Mouse (Mus musculus) heart, adult 2 months (tissue): ENCODE data around the gene Echdc1. TPM values are rescaled to one million over a fixed set of nuclear protein-coding genes. Genes with fewer than 3 reads are reported as not detected.

Source experiments
- DNase-seq, 2 experiments: peaks; one replicate each; pipeline ENCODE4 v3.0.0; 2021
- H3K27ac ChIP-seq: fragments of 200-600 bp; 2 replicates; pipeline ENCODE4 v1.8.1; 2022
- H3K27me3 ChIP-seq: fragments of 200-500 bp; 2 replicates; pipeline ENCODE4 v1.6.1; 2012; ENCODE audit warnings: mild to moderate bottlenecking, low read length, inconsistent platforms, mixed read lengths; ENCODE audit not compliant: control insufficient read depth, insufficient read depth
- H3K36me3 ChIP-seq: fragments of 200-500 bp; 2 replicates; pipeline ENCODE4 v1.6.1; 2012; ENCODE audit warnings: low read length, inconsistent platforms; ENCODE audit not compliant: control insufficient read depth, insufficient read depth
- H3K4me1 ChIP-seq: fragments of 200-500 bp; 2 replicates; pipeline ENCODE4 v1.6.1; 2011; ENCODE audit warnings: low read length; ENCODE audit not compliant: control insufficient read depth, insufficient read depth
- H3K4me3 ChIP-seq: fragments of 200-600 bp; 2 replicates; pipeline ENCODE4 v1.8.1; 2022
- H3K79me2 ChIP-seq: fragments of 200-500 bp; replicated peaks from 2 replicates; pipeline ENCODE4 v1.6.1; 2012; ENCODE audit warnings: mild to moderate bottlenecking, inconsistent platforms, low read length, moderate library complexity, mixed read lengths; ENCODE audit not compliant: control insufficient read depth, insufficient read depth
- H3K9ac ChIP-seq: fragments of 200-500 bp; 2 replicates; pipeline ENCODE4 v1.6.1; 2012; ENCODE audit warnings: low read depth, mild to moderate bottlenecking, control low read depth, inconsistent platforms, low read length, mixed read lengths
- CTCF ChIP-seq: fragments of 200-600 bp; IDR thresholded peaks from 2 replicates; pipeline ENCODE4 v1.8.1; 2022; ENCODE audit warnings: antibody characterized with exemption, mild to moderate bottlenecking, moderate library complexity
- EP300 ChIP-seq: fragments of 200-500 bp; IDR thresholded peaks from 2 replicates; pipeline ENCODE4 v1.6.1; 2011; ENCODE audit warnings: low read depth, low read length, control low read depth; ENCODE audit not compliant: insufficient read depth
- POLR2A ChIP-seq: fragments of 200-500 bp; IDR thresholded peaks from 2 replicates; pipeline ENCODE4 v1.6.1; 2011; ENCODE audit warnings: mild to moderate bottlenecking, low read depth, low read length, control low read depth; ENCODE audit not compliant: insufficient read depth
- WGBS: fragments of 180-500 bp; shearing (Covaris S2); methylation state at CpG from one replicate; pipeline ENCODE4 v1.1.7; 2018; 5-methylcytosine and 5-hydroxymethylcytosine counted together
- intact Hi-C: fragments of 180-260 bp; cut with DNase I; formaldehyde crosslinking; loops from one replicate; pipeline ENCODE4 v1.15.1; 2025
- long read RNA-seq: library from polyadenylated mRNA; stranded (forward); transcript quantifications from one replicate; pipeline ENCODE4 v2.0.0, GENCODE M21; 2021
- polyA plus RNA-seq: library from polyadenylated mRNA; depleted of rRNA; stranded (reverse); fragments of >200 nt; gene quantifications from 2 replicates; pipeline ENCODE4 v1.2.3, GENCODE M21; 2012; rRNA removed
- total RNA-seq, 2 experiments: library from RNA; stranded (reverse); gene quantifications; 2 replicates each; pipeline ENCODE4 v1.2.3; 2021

Gene Echdc1
- total RNA-seq (10 to 100 TPM; 36.2 to 40.2 TPM), polyA plus RNA-seq (9.7 and 16.6 TPM in 2 replicates)
- long read RNA-seq, transcript Echdc1-202 (6 exons, 1,845 nt), result major isoform, 25 of 39 reads
- long read RNA-seq, transcript Echdc1-201 (6 exons, 3,856 nt), result minor isoform, 7 of 39 reads
- long read RNA-seq, partial matches to known transcripts, result 1 of 39 reads
- long read RNA-seq, other reads (novel, unspliced or antisense), result 5 of 39 reads

GRCm38 (mm10) chr10:29313064-29313638, at the start of gene Echdc1:
Gene Echdc1, plus strand, starts transcription at chr10:29313166.
- Histone ChIP-seq H3K4me1 (peaks cover 1% of the 10 kb centered on the region), H3K27ac (peak within 1 kb of the TSS; percentile 96), H3K27me3 (no peaks in the 10 kb centered on the region), H3K9ac (peak within 1 kb of the TSS; percentile 95), H3K4me3 (peak within 1 kb of the TSS; percentile 70), H3K79me2 (no peaks in the 10 kb centered on the region), H3K36me3 (no peaks in the 10 kb centered on the region)
- intact Hi-C loops, result loop anchor here (1.0 kb wide), 1 partner anchor 49 kb away; the partner anchor contains the start of gene Rnf146
- DNase-seq, result peak; percentile 87 to 91
- WGBS, result under 1% methylated on average over 49 of the region's 49 CpGs
- TF ChIP-seq EP300 (peak; percentile 20; the same call in 1 of the 2 replicates), CTCF (peak; percentile 96), POLR2A (peak; percentile 43; the same call in 1 of the 2 replicates)

GRCm38 (mm10) chr10:29281736-29282135, 31.2 kb upstream of the Echdc1 start:
- 55% methylated on average over 1 of the region's 1 CpGs for WGBS

GRCm38 (mm10) chr10:29285757-29286156, 27.2 kb upstream of the Echdc1 start:
- TF ChIP-seq CTCF, result no peak
- TF ChIP-seq POLR2A, result no peak
- no peak for TF ChIP-seq EP300
- intact Hi-C loops, result no loop called here
- 94% methylated on average over 1 of the region's 1 CpGs for WGBS
- DNase-seq, result no peak
- H3K4me1 ChIP-seq, result no peaks in the 10 kb centered on the region
- no peak overlapping the region for H3K27ac ChIP-seq
- no peaks in the 10 kb centered on the region for H3K27me3 ChIP-seq
- no peaks in the 10 kb centered on the region for H3K79me2 ChIP-seq
- H3K36me3 ChIP-seq, result no peaks in the 10 kb centered on the region
- H3K4me3 ChIP-seq, result no peak overlapping the region
- H3K9ac ChIP-seq, result no peak overlapping the region

More at GRCm38 (mm10) chr10:29281736-29282135, 31.2 kb upstream of the Echdc1 start:
- Histone ChIP-seq H3K27me3 (no peaks in the 10 kb centered on the region), H3K4me1 (no peaks in the 10 kb centered on the region), H3K9ac (no peak overlapping the region), H3K79me2 (no peaks in the 10 kb centered on the region), H3K27ac (no peak overlapping the region), H3K36me3 (no peaks in the 10 kb centered on the region), H3K4me3 (no peak overlapping the region)
- intact Hi-C loops, result no loop called here
- TF ChIP-seq EP300 (no peak), POLR2A (no peak), CTCF (no peak)
- no peak for DNase-seq

GRCm38 (mm10) chr10:29302230-29302629, 10.7 kb upstream of the Echdc1 start:
- no peak for DNase-seq
- H3K27ac ChIP-seq, result no peak overlapping the region
- no peak overlapping the region for H3K9ac ChIP-seq
- TF ChIP-seq POLR2A (no peak), CTCF (no peak), EP300 (no peak)
- no peaks in the 10 kb centered on the region; the same call in 1 of the 2 replicates for H3K36me3 ChIP-seq
- WGBS, result 91% methylated on average over 4 of the region's 4 CpGs
- intact Hi-C loops, result no loop called here
- H3K4me1 ChIP-seq, result no peaks in the 10 kb centered on the region
- H3K79me2 ChIP-seq, result no peaks in the 10 kb centered on the region
- H3K4me3 ChIP-seq, result no peak overlapping the region
- H3K27me3 ChIP-seq, result no peaks in the 10 kb centered on the region

GRCm38 (mm10) chr10:29311480-29312219, 1.3 kb upstream of the Echdc1 start:
- Histone ChIP-seq H3K9ac (no peak overlapping the region), H3K27ac (no peak overlapping the region), H3K36me3 (no peaks in the 10 kb centered on the region), H3K79me2 (no peaks in the 10 kb centered on the region), H3K4me1 (peaks cover 1% of the 10 kb centered on the region), H3K4me3 (no peak overlapping the region), H3K27me3 (no peaks in the 10 kb centered on the region)
- no peak for DNase-seq
- intact Hi-C loops, result no loop called here
- no peak for TF ChIP-seq POLR2A
- TF ChIP-seq EP300, result no peak
- no peak for TF ChIP-seq CTCF
- WGBS, result 67% methylated on average over 4 of the region's 4 CpGs

GRCm38 (mm10) chr10:29313905-29314304, 939 bp downstream of the Echdc1 start:
- intact Hi-C loops, result loop anchor here (1.0 kb wide), 1 partner anchor 48 kb away; the partner anchor contains the start of gene Rnf146
- TF ChIP-seq POLR2A (no peak), EP300 (no peak), CTCF (no peak)
- Histone ChIP-seq H3K36me3 (no peaks in the 10 kb centered on the region), H3K27me3 (no peaks in the 10 kb centered on the region), H3K9ac (no peak overlapping the region; the same call in 1 of the 2 replicates), H3K79me2 (no peaks in the 10 kb centered on the region), H3K27ac (peak overlapping the region; percentile 96), H3K4me3 (peak overlapping the region; percentile 70), H3K4me1 (peaks cover 1% of the 10 kb centered on the region)
- 35% methylated on average over 5 of the region's 5 CpGs for WGBS
- no peak for DNase-seq
